11 mouse cellular contexts compared by ENCODE assay signal in the genomic region with DNA sequence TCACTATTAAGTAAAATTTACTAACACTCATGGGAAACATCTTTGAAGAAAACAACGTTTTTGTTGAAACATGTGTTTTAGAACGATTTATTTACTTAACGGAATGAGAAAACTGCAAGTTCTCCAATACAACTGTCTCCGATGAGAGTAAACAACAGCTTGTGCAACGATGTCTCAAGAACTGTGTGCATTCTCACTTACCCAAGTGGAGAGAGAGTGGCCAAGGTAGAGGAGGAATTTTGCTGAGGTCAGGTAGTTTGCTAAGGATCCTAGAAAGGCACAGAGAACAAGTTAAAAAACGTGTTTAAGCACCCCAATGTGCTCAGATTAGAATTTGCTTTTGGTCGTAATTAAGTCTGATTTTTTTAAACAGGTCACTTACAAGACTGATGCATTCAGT. TPM values are rescaled to one million over a fixed set of nuclear protein-coding genes. Genes with fewer than 3 reads are reported as not detected.
DNase-seq lines count a peak whose midpoint lies in the region; ATAC-seq and TF ChIP-seq lines count a peak whose summit lies in the region.
"Had no signal": no experiment of that assay in that cellular context is flagged by ENCODE, and none has a peak within 500 bp of the region (broad histone marks: within the 10 kb centered on the region; RNA-seq: fewer than 3 reads in every experiment).

No protein-coding gene starts in this region.

- H3K4me2 ChIP-seq in lung, embryonic 15.5 days: peak overlapping the region; percentile 96
- H3K4me2 ChIP-seq in limb, embryonic 14.5 days (replicated peaks; ENCODE audit: low read depth, low read length, severe bottlenecking): peak overlapping the region; percentile 89
- peak overlapping the region; percentile 96; the same call in 1 of the 2 replicates for H3K4me2 ChIP-seq in neural tube, embryonic 14.5 days (ENCODE audit: low read depth, low read length)

- H3K9ac ChIP-seq in lung, embryonic 15.5 days: no peak overlapping the region
- no peak overlapping the region for H3K9ac ChIP-seq in limb, embryonic 14.5 days (ENCODE audit: low read depth, low read length, severe bottlenecking)
- no peak overlapping the region for H3K9ac ChIP-seq in neural tube, embryonic 14.5 days (replicated peaks; ENCODE audit: low read depth, low read length)

- H3K27ac ChIP-seq in gastrocnemius, adult 2 months: no peak overlapping the region; the same call in 1 of the 2 replicates
- no peak overlapping the region for H3K27ac ChIP-seq in lung, embryonic 15.5 days
- H3K27ac ChIP-seq in limb, embryonic 14.5 days (replicated peaks; ENCODE audit: low read depth, low read length): no peak overlapping the region
- H3K27ac ChIP-seq in neural tube, embryonic 14.5 days (ENCODE audit: low read depth, low read length): no peak overlapping the region

- H3K4me1 ChIP-seq in lung, embryonic 15.5 days: peaks cover 18% of the 10 kb centered on the region; the same call in 1 of the 2 replicates
- H3K4me1 ChIP-seq in limb, embryonic 14.5 days (ENCODE audit: control insufficient read depth, insufficient read depth, low read length): peaks cover 3% of the 10 kb centered on the region; the same call in 1 of the 2 replicates
- no peaks in the 10 kb centered on the region for H3K4me1 ChIP-seq in neural tube, embryonic 14.5 days (ENCODE audit: control insufficient read depth, insufficient read depth, low read length)

- no peaks in the 10 kb centered on the region; the same call in 1 of the 2 replicates for H3K36me3 ChIP-seq in lung, embryonic 15.5 days
- no peaks in the 10 kb centered on the region for H3K36me3 ChIP-seq in limb, embryonic 14.5 days (ENCODE audit: control insufficient read depth, insufficient read depth, low read length)
- H3K36me3 ChIP-seq in neural tube, embryonic 14.5 days (ENCODE audit: control insufficient read depth, insufficient read depth, low read length): no peaks in the 10 kb centered on the region

- TF ChIP-seq POLR2A in limb, embryonic 14.5 days (IDR thresholded peaks at IDR 0.05; ENCODE audit: borderline replicate concordance, extremely low read depth, insufficient read depth, insufficient read length): no peak

- no peak for DNase-seq in gastrocnemius, adult 2 months
- no peak for DNase-seq in gastrocnemius, postnatal 4 days (ENCODE audit: low spot score in 2 of 2)
- DNase-seq in lung, postnatal 14 days: no peak
- no peak for DNase-seq in limb, embryonic 14.5 days (ENCODE audit: low spot score)
- DNase-seq in left cerebral cortex, adult 18-20 months (ENCODE audit: low spot score in 2 of 2): no peak
- DNase-seq in adrenal gland, adult 2 months: no peak
- DNase-seq: adrenal gland, postnatal 25 days; retina, postnatal 1 day had no signal

- intact Hi-C loops in gastrocnemius, adult 2 months (cut with DNase I): loop anchor here (10.0 kb wide), 1 partner anchor 60 kb away; no protein-coding TSS in a partner anchor

- H3K4me3 ChIP-seq in gastrocnemius, adult 2 months: peak overlapping the region; percentile 88
- H3K4me3 ChIP-seq in lung, embryonic 15.5 days: peak overlapping the region; percentile 59
- H3K4me3 ChIP-seq in limb, embryonic 14.5 days (replicated peaks; ENCODE audit: low read length): peak overlapping the region; percentile 52
- H3K4me3 ChIP-seq in neural tube, embryonic 14.5 days (ENCODE audit: low read depth, low read length): peak overlapping the region; percentile 64

- ATAC-seq in lung, embryonic 15.5 days (ENCODE audit: borderline replicate concordance, extremely low read depth, low FRiP score, low TSS enrichment): no peak
- no peak for ATAC-seq in limb, embryonic 14.5 days (ENCODE audit: low FRiP score, low read depth)
- no peak for ATAC-seq in neural tube, embryonic 14.5 days (ENCODE audit: low read depth)

- no peaks in the 10 kb centered on the region for H3K9me3 ChIP-seq in lung, embryonic 15.5 days
- no peaks in the 10 kb centered on the region for H3K9me3 ChIP-seq in limb, embryonic 14.5 days (ENCODE audit: control insufficient read depth, low read length)
- no peaks in the 10 kb centered on the region for H3K9me3 ChIP-seq in neural tube, embryonic 14.5 days (ENCODE audit: control insufficient read depth, low read length)

- H3K27me3 ChIP-seq in lung, embryonic 15.5 days: 0 out of 2 replicates have a peak, but pooled peaks cover 7% of the 10 kb centered on the region
- H3K27me3 ChIP-seq in limb, embryonic 14.5 days (ENCODE audit: control insufficient read depth, insufficient read depth, low read length): peaks cover 13% of the 10 kb centered on the region
- H3K27me3 ChIP-seq in neural tube, embryonic 14.5 days (ENCODE audit: control insufficient read depth, insufficient read depth, low read length): 0 out of 2 replicates have a peak, but pooled peaks cover 11% of the 10 kb centered on the region

- WGBS in lung, embryonic 15.5 days: 30% methylated on average over 7 of the region's 7 CpGs
- 56% methylated on average over 7 of the region's 7 CpGs for WGBS in limb, embryonic 14.5 days
- WGBS in neural tube, embryonic 14.5 days: 69% methylated on average over 7 of the region's 7 CpGs

- no peak for TF ChIP-seq CTCF in gastrocnemius, adult 2 months (IDR thresholded peaks at IDR 0.05)

RNA-seq across cellular contexts. Expression of a gene that starts 1.8 kb away (rescaled TPM):
- 10 to 100 TPM; 21.3 to 26.3 TPM for total RNA-seq in gastrocnemius, adult 2 months (2021)
- total RNA-seq in gastrocnemius, postnatal 4 days (2021): 10 to 100 TPM; 24.9 to 27.4 TPM
- 43.7 and 44.6 TPM in 2 replicates for polyA plus RNA-seq in lung, embryonic 15.5 days (2015; fragmentation: Nextera tagmentation; extraction: Ambion mirVana)
- 15.9 and 16.0 TPM in 2 replicates for polyA plus RNA-seq in limb, embryonic 14.5 days (2012; rRNA removed)
- polyA plus RNA-seq in limb, embryonic 14.5 days (2014; fragmentation: Nextera tagmentation; extraction: Ambion mirVana): 46.1 and 50.7 TPM in 2 replicates
- polyA plus RNA-seq in neural tube, embryonic 14.5 days (2014; fragmentation: Nextera tagmentation; extraction: Ambion mirVana): 26.6 and 42.2 TPM in 2 replicates
- 1 to 10 TPM; 6.9 to 8.0 TPM for total RNA-seq in left cerebral cortex, adult 18-20 months (2021)
- total RNA-seq in adrenal gland, adult 2 months (2021): 10 to 100 TPM in 1 of 2 experiments, 1 to 10 TPM in 1; 5.2 to 12.6 TPM
- 1.5 and 1.7 TPM in 2 replicates for polyA plus RNA-seq in adrenal gland, adult 2 months (2012; rRNA removed)

RNA-seq across cellular contexts. Expression of a gene that starts 34.4 kb away (rescaled TPM):
- not detected for total RNA-seq in gastrocnemius, adult 2 months (2021)
- not detected for total RNA-seq in gastrocnemius, postnatal 4 days (2021)
- polyA plus RNA-seq in lung, embryonic 15.5 days (2015; fragmentation: Nextera tagmentation; extraction: Ambion mirVana): not detected in 2 replicates
- polyA plus RNA-seq in limb, embryonic 14.5 days (2012; rRNA removed): not detected in 2 replicates
- polyA plus RNA-seq in limb, embryonic 14.5 days (2014; fragmentation: Nextera tagmentation; extraction: Ambion mirVana): not detected in 2 replicates
- polyA plus RNA-seq in neural tube, embryonic 14.5 days (2014; fragmentation: Nextera tagmentation; extraction: Ambion mirVana): not detected in 2 replicates
- not detected for total RNA-seq in left cerebral cortex, adult 18-20 months (2021)
- not detected for total RNA-seq in adrenal gland, adult 2 months (2021)
- polyA plus RNA-seq in adrenal gland, adult 2 months (2012; rRNA removed): not detected in 2 replicates
- total RNA-seq: adrenal gland, postnatal 25 days; layer of hippocampus, postnatal 14 days had no signal
